Mouse (Mus musculus) ES-Bruce4 (cell line): ENCODE data around the gene Map3k7.

ENCODE experiments used
- CTCF ChIP-seq: IDR thresholded peaks from one replicate; pipeline ENCODE4 v1.8.1; 2011; ENCODE audit warnings: low read depth, low read length
- POLR2A ChIP-seq: IDR thresholded peaks from one replicate; pipeline ENCODE4 v1.8.1; 2011; ENCODE audit warnings: low read length; ENCODE audit not compliant: insufficient read depth

DNA sequence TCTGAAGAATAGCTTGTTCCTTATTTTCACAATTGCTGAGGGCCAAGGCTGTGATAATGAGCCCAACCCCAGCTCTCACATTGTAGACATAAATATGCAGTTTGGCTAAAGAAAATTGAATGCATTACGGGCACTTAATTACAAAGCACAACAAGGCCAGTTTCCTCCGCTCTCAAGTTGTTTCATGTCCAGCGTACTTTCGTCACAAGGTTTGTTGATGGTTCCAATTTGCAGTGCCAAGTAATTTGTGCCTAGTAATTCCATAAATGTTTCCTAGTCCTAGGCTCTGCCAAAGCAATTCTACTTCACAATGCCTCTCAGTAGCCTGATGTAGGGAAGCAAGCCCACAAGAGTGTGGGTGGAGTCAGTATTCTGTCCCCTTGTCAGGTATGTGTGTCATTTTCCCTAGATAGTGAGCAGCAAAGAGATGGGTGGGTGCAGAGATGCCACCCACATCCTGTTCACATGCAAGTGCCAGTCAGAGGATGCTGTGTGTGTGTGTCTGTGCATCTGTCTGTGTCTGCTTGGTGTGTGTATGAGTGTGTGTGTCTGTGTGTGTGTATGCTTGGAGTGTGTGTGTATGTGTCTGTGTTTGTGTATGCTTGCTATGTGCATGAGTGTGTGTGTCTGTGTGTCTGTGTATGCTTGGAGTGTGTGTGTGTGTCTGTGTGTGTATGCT lies 98.6 kb downstream of the Map3k7 start:
- TF ChIP-seq POLR2A (no peak), CTCF (no peak)
